Mouse (Mus musculus) bone marrow macrophage, adult 2 months (primary cell): Measurements from ENCODE around the gene Qsox2.

Experiments
- CTCF ChIP-seq: IDR thresholded peaks from 2 replicates; pipeline ENCODE4 v1.5.1; 2012; ENCODE audit warnings: low read depth, mild to moderate bottlenecking, low read length, moderate library complexity
- POLR2A ChIP-seq: IDR thresholded peaks from 2 replicates; pipeline ENCODE4 v1.6.1; 2012; ENCODE audit warnings: mild to moderate bottlenecking, low read depth, low read length, borderline replicate concordance

- no peak for TF ChIP-seq CTCF
- TF ChIP-seq POLR2A: no peak
Measured at GRCm38 (mm10) chr2:26194552-26195339, 42.6 kb downstream of the Qsox2 start.
